Mouse (Mus musculus) gastrocnemius, adult 8-10 months (tissue): ENCODE measurements around the gene Calm2. TPM values are rescaled to one million over a fixed set of nuclear protein-coding genes. Genes with fewer than 3 reads are reported as not detected.
A peak's percentile ranks its signal among the peaks of the same experiment; 100 is the strongest.

Experiments used
- DNase-seq, 2 experiments: peaks; one replicate each; pipeline ENCODE4 v3.0.0; 2022; ENCODE audit warnings: low spot score in 2 of 2
- total RNA-seq, 4 experiments: library from RNA; stranded (reverse); gene quantifications; 2 replicates each; pipeline ENCODE4 v1.2.4; 2022

The Calm2 gene
- 100 to 1,000 TPM; 155 to 194 (median 178) TPM for total RNA-seq

DNA sequence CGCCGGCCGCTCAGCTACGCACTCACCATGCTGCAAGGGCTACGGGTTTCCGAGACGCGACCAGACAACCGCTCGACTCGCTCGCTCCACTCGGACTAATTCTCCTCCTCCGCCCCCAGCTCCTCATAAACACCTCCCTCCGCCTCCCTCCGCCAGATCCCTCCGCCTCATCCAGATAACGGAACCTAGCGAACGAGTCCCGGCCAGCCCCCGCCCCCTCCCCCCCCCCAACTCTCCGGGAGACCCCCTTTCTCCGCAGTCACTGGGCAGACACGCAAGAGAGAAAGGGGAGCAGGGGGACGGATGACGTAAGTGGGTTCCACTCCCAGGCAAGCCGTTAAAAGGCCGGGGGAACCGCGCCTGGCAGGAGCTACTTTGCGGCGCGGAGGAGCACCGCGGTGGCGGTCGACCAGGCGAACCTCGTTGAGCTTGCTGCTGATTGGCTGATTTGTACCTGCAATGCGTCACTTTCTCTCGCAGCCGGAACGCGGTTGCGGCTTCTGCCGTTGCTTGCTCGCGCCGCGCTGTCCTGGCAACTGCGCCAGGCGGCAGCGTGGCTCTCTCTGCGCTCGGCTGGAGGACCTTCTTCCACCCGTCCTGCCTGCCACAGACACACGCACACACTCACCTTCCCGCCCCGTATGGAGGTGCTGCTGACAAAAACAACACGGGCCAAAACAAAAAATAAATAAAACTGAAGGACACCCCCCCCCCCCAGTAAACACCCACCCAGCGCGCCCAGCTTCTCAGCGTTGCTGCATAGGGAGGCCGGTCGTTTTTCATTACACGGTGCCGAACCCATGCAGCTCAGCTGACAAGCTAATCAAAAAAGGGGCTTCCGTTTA, at the start of gene Calm2:
TSS of gene Calm2 (minus strand) at position 169 of the 845 bp plus-strand sequence.
- peak; percentile 96 to 97 for DNase-seq

DNA sequence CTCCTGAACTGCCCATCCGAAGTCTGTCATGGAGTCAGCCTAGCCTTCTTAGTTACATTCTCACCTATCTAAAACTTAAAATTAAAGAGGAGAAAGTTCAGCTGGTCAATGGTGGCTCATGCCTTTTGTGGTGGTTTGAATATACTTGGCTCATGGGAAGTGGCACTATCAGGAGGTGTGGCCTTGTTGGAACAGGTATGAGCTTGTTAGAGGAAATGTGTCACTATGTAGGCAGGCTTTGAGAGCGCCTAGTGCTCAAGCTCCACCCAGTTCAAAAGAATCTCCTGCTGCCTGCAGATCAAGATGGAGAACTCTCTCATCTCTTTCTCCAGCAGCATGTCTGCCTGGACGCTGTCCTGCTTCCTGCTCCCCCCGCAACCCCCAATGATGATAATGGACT, 48.8 kb upstream of the Calm2 start:
- no peak for DNase-seq

DNA sequence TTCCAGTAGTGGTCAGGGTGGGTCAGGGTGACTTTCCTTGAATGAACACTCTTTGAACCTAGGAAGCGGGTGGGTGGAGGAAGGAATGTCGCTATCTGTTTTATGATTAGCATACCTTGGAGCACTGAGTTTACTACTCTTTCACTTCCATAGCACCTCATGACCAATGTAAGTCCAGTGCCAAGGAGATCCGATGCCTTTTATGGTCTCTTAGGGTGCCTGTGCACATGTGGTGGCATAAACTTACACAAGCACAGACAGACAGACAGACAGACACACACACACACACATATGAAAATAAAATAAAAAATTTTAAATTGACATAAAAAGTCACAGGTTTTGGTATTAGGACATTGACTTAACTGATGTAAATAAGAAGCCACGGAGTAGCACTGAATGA, 47.6 kb upstream of the Calm2 start:
- no peak for DNase-seq

GRCm38 (mm10) chr17:87492286-87492685, 45.6 kb upstream of the Calm2 start:
- no peak for DNase-seq

GRCm38 (mm10) chr17:87490295-87490694, 43.6 kb upstream of the Calm2 start:
- DNase-seq: no peak

- no peak for DNase-seq
These were observed 39.0 kb upstream of the Calm2 start for GRCm38 (mm10) chr17:87485751-87486150.

DNA sequence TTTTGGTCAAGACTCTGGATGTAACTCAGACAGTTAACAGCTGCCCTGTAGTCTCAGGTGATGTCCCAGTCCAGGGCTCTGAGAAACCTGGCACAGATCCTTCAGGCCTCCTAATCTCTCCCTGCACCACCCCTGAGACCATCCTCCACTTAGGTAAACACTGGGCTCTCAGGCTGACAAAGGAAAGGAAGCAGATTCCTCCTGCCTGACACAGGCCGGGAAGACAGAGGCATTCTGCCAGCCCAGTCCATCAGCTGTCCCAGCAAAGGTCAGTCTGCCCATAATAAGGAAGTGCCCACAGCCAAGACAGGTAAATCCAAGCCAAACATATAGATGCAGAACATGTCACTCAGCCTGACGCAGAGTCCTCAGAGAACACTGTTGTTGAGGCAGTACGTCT, 36.1 kb upstream of the Calm2 start:
- no peak for DNase-seq

- DNase-seq: peak; percentile 32 to 53
These were observed 31.8 kb upstream of the Calm2 start for GRCm38 (mm10) chr17:87478569-87478968.

GRCm38 (mm10) chr17:87477611-87478010, 30.9 kb upstream of the Calm2 start:
- DNase-seq: no peak

- no peak for DNase-seq
These were observed 28.6 kb upstream of the Calm2 start for GRCm38 (mm10) chr17:87475356-87475755.

DNA sequence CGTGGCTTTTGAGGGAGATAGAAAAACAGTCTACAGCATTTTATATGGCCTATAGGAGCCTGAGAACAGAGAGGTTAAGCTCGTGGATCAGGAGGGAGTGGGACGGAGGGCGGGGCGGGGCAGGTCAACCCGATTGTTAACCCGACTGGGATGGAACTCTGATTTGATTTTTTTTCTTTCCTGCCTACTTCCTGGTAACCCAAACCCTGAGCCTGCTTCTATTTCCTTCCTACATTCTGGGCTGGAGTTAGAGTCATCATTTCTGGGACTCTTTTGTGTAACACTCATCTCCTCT, 27.7 kb upstream of the Calm2 start:
- no peak for DNase-seq

GRCm38 (mm10) chr17:87473736-87474500, 27.2 kb upstream of the Calm2 start:
- DNase-seq: peak; percentile 13 to 24

DNA sequence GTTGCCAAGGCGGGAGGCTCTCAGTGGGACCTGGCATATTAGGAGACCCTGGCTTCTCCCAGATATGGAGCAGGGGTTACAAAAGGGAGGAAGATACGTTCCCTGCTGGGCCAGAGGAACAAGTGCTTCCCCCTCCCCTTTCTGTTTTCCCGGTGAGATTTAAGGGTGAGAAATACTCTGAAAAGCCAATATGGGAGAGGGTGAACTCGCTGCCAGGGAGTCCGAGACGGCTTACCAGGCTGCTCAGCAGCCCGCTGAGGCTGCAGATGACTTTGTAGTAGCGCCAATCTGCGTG, 26.7 kb upstream of the Calm2 start:
- DNase-seq: no peak

DNA sequence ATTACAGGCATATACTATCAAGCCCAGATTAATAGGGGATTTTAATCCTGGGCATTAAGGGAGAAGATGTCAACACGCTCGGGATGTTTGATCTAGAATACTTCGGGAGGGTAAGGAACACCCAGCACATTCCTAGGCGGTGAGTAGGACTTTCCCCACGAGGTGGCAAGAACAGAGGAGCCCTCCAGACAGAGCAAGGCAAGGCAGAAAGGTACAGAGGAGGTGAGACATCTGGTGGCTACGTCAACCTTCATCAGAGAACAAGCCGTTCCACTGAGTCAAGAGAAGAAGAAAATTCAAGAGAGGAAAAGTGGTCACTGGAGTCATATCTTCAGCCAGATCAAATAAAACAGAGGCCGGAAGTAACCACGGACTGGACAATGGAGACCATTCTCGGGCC, 26.1 kb upstream of the Calm2 start:
- no peak for DNase-seq

GRCm38 (mm10) chr17:87471661-87472060, 24.9 kb upstream of the Calm2 start:
- DNase-seq: no peak

DNA sequence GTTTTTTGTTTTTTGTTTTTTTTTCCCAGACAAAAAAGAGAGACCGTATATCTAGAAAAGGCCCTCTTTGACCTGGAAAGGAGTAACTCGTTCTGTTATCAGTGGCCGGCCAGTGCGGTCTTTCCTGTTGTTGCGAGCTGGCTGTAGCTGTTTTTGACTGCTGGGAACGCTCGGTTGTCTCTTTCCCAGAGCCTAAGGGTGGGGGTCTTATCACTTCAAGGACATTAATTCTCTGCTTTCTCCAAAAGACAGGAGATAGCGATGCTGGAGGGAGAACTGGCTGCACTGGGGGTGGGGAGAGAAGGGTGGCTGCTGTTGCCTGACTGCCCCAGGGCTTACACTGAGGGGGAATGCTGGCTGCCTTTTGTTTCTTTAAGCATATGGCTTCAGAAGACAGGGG, 24.1 kb upstream of the Calm2 start:
- DNase-seq: no peak

DNA sequence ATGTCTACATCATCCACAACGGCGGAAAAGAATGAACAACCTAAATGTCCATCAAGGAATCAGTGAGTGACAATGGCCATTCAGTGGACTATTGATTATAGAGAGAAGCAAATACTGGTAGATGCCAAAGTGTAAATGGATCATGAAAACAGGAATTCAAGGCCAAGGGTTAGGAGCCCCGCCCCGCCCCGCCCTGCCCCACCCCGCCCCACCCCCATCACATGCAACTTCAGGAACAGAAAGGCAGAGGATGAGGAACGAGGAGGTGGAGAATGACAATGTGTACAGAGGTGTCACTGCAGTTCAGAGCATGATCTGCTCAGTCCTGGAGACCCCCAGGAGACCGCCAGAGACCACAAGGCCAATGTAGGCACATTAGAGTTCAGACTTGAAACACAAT, 23.5 kb upstream of the Calm2 start:
- no peak for DNase-seq

- DNase-seq: no peak
These were observed 22.7 kb upstream of the Calm2 start for GRCm38 (mm10) chr17:87469428-87469827.

DNA sequence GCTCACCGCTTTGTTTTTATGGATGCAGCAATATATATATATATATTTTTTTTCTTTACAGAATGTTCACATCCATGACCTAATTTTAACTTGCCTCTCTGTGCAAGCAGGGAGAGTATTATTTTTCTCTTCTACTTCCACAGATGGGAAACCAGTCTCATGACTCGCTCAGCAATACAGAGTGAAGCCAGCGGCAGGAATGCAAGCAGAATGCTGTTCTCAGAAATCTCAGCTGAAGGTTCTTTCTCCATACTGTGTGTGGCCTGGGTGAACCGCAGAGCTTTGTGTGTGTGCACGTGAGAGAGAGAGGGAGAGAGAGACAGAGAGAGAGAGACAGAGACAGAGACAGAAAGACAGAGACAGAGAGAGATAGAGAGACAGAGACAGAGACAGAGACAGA, 21.9 kb upstream of the Calm2 start:
- DNase-seq: no peak

DNA sequence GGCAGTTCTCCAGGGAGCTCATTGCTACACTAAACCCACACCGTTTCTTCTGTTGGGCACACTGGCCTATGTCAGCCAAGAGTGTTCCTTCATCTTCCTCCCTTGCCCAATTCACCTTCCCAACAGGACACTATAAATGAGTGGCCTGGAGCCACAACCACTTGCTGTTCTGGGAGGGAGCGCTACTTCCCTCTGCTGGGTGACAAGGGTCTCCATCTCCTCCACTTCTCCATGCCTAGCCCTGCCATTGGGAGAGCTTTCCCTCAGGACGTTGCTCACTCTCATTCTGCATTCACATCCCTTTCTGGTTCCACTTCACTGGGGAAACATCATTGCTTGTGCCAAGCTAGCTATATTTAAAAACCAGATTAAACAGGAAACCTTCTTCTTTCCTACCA, 14.8 kb upstream of the Calm2 start:
- no peak for DNase-seq

DNA sequence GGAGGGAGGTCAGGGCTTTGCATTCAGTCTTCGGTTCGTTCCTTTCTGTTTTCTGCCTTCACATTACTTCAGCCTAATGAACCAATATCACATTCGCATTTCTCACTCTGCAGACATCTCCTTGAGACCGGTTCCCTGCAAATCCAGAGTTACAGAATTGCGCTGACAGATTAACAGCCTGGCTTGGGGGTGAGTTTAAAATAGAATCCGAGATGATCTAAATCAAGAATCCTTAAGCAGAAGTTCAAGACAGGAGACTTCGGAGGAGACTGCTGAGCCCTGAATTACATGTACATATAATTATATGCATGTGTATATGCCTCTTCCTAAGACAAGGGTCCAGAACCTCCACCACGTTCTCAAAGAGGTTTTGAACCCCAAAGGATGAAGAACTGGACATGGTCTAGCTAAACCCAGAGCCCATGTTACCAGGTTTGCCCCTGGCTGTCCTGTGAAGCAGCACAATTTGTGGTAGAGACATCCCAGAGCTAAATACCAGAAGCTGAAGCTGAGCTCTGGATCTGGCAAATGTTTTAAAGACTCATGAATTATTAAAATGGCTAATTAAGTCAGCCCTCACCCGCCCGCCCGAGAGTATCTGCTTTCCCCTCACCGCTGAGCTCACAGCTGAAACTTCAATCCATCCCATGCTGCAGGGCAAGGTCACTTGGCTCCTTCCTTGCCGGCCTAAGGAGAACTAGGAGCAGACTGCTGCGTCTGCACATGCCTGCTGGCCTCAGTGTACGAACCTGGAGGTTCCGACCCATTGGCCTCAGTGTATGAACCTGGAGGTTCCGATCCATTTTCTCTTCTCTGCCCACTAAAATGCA, 14.1 kb upstream of the Calm2 start:
- DNase-seq: peak; percentile 41 to 66
